Mouse (Mus musculus): ENCODE results near the gene Cpm. TPM values are rescaled to one million over a fixed set of nuclear protein-coding genes. Genes with fewer than 3 reads are reported as not detected.

Cpm gene
- polyA plus RNA-seq, 1 experiment, result 0.07 TPM

DNA sequence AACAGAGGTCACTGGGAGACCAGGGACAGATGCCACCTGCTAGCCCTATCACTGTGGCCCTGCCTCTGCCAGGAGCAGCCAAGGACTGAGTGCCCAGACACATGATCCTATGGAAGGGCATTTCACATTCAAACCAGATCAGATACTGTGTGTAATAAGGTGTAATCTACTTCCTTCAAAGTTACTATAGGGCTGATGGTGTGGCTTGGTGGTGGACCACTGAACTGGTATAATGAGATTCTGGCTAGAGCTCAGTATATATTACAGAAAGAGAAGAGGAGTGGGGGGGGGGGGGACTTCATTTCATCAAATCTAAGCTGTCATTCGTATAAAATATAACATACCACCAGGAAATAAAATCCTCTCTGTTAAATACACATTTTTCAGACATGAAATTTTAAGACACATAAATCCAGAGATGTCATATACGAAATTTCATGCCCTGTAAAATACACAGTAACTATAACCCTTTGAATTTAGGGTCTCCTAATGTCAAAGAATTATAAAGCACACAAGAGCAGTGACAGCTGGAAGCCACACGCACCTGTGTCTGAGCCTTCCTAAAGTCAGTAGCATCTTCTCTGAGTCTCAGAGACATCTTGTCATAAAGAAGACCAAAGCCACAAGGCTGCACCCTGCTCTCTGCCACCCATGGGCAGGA lies 45.2 kb downstream of the Cpm start:
- Histone ChIP-seq H3K27me3 (ENCODE audit: control insufficient read depth, insufficient read depth, insufficient read length) (no peaks in the 10 kb centered on the region), H3ac (ENCODE audit: control insufficient read depth, insufficient read length) (no peak overlapping the region), H3K4me3 (no peak overlapping the region), H3K4me2 (ENCODE audit: low read depth) (no peak overlapping the region), H3K79me2 (ENCODE audit: control insufficient read depth, insufficient read depth) (no peaks in the 10 kb centered on the region), H3K36me3 (ENCODE audit: control insufficient read depth, insufficient read depth) (no peaks in the 10 kb centered on the region)
- no peak for TF ChIP-seq TCF12 (IDR thresholded peaks at IDR 0.05; ENCODE audit: insufficient read depth, poor library complexity, severe bottlenecking)

DNA sequence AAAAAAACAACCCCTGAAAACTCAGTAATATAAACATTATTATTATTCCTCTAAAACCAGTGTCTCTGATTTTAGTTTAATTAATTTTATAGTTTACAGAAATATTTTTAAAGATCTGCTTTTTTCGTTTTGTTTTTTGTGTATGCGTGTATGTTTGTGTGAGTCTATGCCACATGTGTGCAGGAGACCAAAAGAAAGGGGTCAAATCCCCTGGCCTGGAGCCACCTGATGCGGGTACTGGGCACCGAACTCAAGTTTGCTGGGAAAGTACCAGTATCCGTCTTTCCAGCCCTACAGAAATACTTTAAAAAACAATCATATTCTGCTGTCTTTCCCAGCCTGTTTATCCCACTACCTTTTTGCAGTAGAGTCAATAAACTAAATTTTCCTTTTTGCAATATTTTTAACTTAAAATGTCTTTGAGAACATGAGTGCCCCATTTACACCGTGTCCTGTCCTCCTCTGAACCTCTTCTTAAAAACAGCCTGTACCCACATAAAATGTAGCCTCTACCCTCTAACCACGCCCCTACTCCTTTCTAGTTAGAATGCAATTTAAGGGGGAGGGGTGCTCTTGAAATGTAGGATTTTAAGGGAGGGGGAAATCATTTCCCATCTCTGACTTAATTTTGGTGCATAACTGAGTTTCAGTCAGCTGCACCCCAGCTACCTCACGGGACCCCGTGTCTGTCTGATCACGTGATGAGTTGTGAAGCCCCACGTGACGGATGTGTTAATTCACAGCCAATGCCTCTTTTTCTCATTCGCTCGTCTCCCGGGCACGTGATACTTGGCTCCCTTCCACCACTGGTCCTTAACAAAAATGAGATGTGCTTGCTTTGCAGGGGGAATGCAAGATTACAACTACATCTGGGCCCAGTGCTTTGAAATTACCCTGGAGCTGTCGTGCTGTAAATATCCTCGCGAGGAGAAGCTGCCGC lies 46.1 kb downstream of the Cpm start:
- Histone ChIP-seq H3K79me2 (ENCODE audit: control insufficient read depth, insufficient read depth) (no peaks in the 10 kb centered on the region), H3ac (ENCODE audit: control insufficient read depth, insufficient read length) (no peak overlapping the region), H3K4me3 (no peak overlapping the region), H3K4me2 (ENCODE audit: low read depth) (no peak overlapping the region), H3K36me3 (ENCODE audit: control insufficient read depth, insufficient read depth) (no peaks in the 10 kb centered on the region), H3K27me3 (ENCODE audit: control insufficient read depth, insufficient read depth, insufficient read length) (no peaks in the 10 kb centered on the region)
- TF ChIP-seq MAX (IDR thresholded peaks at IDR 0.05; ENCODE audit: low read depth), result no peak
- TF ChIP-seq TCF3 (IDR thresholded peaks at IDR 0.05; ENCODE audit: insufficient read length, low read depth), result no peak
- TF ChIP-seq USF1 (IDR thresholded peaks at IDR 0.05; ENCODE audit: low read depth), result peak; percentile 24
- TF ChIP-seq MYOD1 (IDR thresholded peaks at IDR 0.05; ENCODE audit: control insufficient read depth in 1 of 3, insufficient read length in 2 of 3, low read depth in 2 of 3), result no peak
- TF ChIP-seq POLR2A (IDR thresholded peaks at IDR 0.05; ENCODE audit: insufficient read length, low read depth), result no peak
- TF ChIP-seq TCF12 (IDR thresholded peaks at IDR 0.05; ENCODE audit: insufficient read depth, poor library complexity, severe bottlenecking), result no peak
- no peak for TF ChIP-seq MYOG (IDR thresholded peaks at IDR 0.05; ENCODE audit: control insufficient read depth in 1 of 3, insufficient read depth in 1 of 3, insufficient read length in 2 of 3, low read depth in 2 of 3)

DNA sequence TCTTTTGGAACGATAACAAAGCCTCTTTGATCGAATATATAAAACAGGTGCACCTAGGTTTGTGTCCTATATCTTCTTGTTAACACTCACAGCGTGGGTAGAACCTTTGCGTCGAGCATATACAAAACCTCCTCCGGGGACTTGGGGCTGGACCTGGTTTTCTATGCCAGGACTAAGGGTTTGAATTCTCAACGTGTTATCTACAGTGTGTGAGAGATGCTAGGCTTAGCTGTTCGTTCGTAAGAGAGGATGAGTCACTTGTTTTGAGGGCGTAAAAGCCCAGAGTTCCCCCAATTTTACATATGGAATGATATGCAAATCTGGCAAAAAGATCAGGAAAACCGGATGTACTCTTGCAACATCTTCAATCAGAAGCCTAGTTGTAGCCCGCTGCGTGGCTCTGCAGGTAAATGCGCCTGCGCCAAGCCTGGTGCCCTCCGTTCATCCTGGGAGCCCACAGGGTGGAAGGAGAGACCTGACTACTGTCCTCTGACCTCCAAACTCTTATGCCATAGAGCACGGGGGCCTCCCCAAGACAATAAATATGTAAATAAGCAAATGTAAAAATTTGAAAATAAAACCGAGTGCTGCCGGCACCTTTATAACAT lies 46.8 kb downstream of the Cpm start:
- Histone ChIP-seq H3ac (ENCODE audit: control insufficient read depth, insufficient read length) (no peak overlapping the region), H3K4me3 (no peak overlapping the region), H3K4me2 (ENCODE audit: low read depth) (no peak overlapping the region), H3K27me3 (ENCODE audit: control insufficient read depth, insufficient read depth, insufficient read length) (no peaks in the 10 kb centered on the region), H3K79me2 (ENCODE audit: control insufficient read depth, insufficient read depth) (no peaks in the 10 kb centered on the region), H3K36me3 (ENCODE audit: control insufficient read depth, insufficient read depth) (no peaks in the 10 kb centered on the region)
- TF ChIP-seq E2F4 (IDR thresholded peaks at IDR 0.05; ENCODE audit: insufficient read depth) (no peak), POLR2AphosphoS2 (IDR thresholded peaks at IDR 0.05; ENCODE audit: insufficient read length, low read depth) (no peak), SRF (IDR thresholded peaks at IDR 0.05; ENCODE audit: control insufficient read depth, insufficient read length, low read depth) (no peak), REST (IDR thresholded peaks at IDR 0.05; ENCODE audit: insufficient read depth, insufficient read length) (no peak), TCF12 (IDR thresholded peaks at IDR 0.05; ENCODE audit: insufficient read depth, poor library complexity, severe bottlenecking) (no peak), CEBPB (IDR thresholded peaks at IDR 0.05; ENCODE audit: insufficient read depth, poor library complexity, severe bottlenecking) (no peak), TCF3 (IDR thresholded peaks at IDR 0.05; ENCODE audit: insufficient read length, low read depth) (no peak), POLR2A (IDR thresholded peaks at IDR 0.05; ENCODE audit: insufficient read length, low read depth) (no peak), MYOD1 (IDR thresholded peaks at IDR 0.05; ENCODE audit: control insufficient read depth in 1 of 3, insufficient read length in 2 of 3, low read depth in 2 of 3) (no peak), MYOG (IDR thresholded peaks at IDR 0.05; ENCODE audit: control insufficient read depth in 1 of 3, insufficient read depth in 1 of 3, insufficient read length in 2 of 3, low read depth in 2 of 3) (no peak), MAX (IDR thresholded peaks at IDR 0.05; ENCODE audit: low read depth) (no peak)

DNA sequence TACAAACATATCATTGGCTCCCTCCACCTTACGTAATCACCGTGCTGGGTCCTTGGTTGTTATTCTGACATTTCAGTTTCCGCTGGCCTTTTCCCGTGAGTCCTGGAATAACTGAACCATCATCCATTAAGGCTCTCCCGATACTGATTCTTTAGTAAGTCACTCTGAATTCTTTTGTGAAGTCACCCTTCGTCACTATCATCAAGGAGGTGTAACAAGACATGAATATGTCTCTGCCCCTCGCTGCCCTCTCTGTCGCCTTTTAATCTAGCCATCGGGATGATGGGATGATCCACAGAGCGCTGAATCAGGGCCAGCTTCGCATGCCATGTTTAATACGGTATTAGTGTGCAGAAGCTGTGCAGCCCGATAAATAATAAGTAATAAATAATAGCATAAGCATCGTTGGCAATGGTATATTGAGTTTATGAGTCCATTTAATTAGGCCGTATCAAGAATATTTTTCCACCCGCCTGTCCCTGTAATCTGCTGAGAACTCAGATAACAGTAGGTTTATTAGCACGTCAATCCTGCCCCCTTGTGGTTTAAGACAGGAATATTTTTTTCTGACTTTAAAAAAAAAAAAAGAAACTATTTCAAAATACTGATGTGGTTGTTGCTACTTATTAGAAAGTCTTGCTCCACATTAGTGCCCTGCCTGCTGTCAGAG lies 47.5 kb downstream of the Cpm start:
- no peak for TF ChIP-seq E2F4 (IDR thresholded peaks at IDR 0.05; ENCODE audit: insufficient read depth)
- Histone ChIP-seq H3K4me2 (ENCODE audit: low read depth) (peak overlapping the region; percentile 30), H3K36me3 (ENCODE audit: control insufficient read depth, insufficient read depth) (no peaks in the 10 kb centered on the region), H3K4me3 (no peak overlapping the region), H3K79me2 (ENCODE audit: control insufficient read depth, insufficient read depth) (no peaks in the 10 kb centered on the region), H3K27me3 (ENCODE audit: control insufficient read depth, insufficient read depth, insufficient read length) (no peaks in the 10 kb centered on the region), H3ac (ENCODE audit: control insufficient read depth, insufficient read length) (no peak overlapping the region)
